Mouse (Mus musculus) forebrain, embryonic 15.5 days (tissue): ENCODE results near the gene Tmod2. TPM values are rescaled to one million over a fixed set of nuclear protein-coding genes. Genes with fewer than 3 reads are reported as not detected.
"Not testable (repeated sequence)": the region's sequence is repeated elsewhere in the genome, so short reads cannot be mapped to it uniquely, and the experiment has no call there.

Experiments used
- ATAC-seq: fragments of 200-750 bp; cut with Nextera tagmentation; replicated peaks from 2 replicates; pipeline ENCODE4 v1.8.0; 2017; ENCODE audit warnings: mild to moderate bottlenecking, moderate TSS enrichment, moderate library complexity
- H3K27ac ChIP-seq: fragments of 300-500 bp; sonication (generic); replicated peaks from 2 replicates; pipeline ENCODE4 v1.5.1; 2015; ENCODE audit warnings: mild to moderate bottlenecking, inconsistent platforms
- H3K27me3 ChIP-seq: fragments of 300-500 bp; sonication (generic); 2 replicates; pipeline ENCODE4 v1.6.1; 2015; ENCODE audit warnings: inconsistent platforms
- H3K36me3 ChIP-seq: fragments of 300-500 bp; sonication (generic); 2 replicates; pipeline ENCODE4 v1.6.1; 2015; ENCODE audit warnings: mild to moderate bottlenecking, inconsistent platforms
- H3K4me1 ChIP-seq: fragments of 300-500 bp; sonication (generic); 2 replicates; pipeline ENCODE4 v1.6.1; 2015; ENCODE audit warnings: inconsistent platforms
- H3K4me2 ChIP-seq: fragments of 300-500 bp; sonication (generic); replicated peaks from 2 replicates; pipeline ENCODE4 v1.6.1; 2015; ENCODE audit warnings: mild to moderate bottlenecking, inconsistent platforms
- H3K4me3 ChIP-seq: fragments of 300-500 bp; sonication (generic); 2 replicates; pipeline ENCODE4 v1.5.1; 2015; ENCODE audit warnings: mild to moderate bottlenecking, inconsistent platforms
- H3K9ac ChIP-seq: fragments of 300-500 bp; sonication (generic); replicated peaks from 2 replicates; pipeline ENCODE4 v1.6.1; 2015; ENCODE audit warnings: mild to moderate bottlenecking, inconsistent platforms
- H3K9me3 ChIP-seq: fragments of 300-500 bp; sonication (generic); 2 replicates; pipeline ENCODE4 v1.6.1; 2016; ENCODE audit warnings: inconsistent platforms
- WGBS: fragments of 180-500 bp; shearing (Covaris S2); methylation state at CpG from one replicate; pipeline ENCODE4 v1.1.7; 2015; ENCODE audit warnings: mixed read lengths; 5-methylcytosine and 5-hydroxymethylcytosine counted together
- polyA plus RNA-seq: library from polyadenylated mRNA; unstranded; fragments of >200 nt; fragmentation: Nextera tagmentation; extraction: Ambion mirVana; gene quantifications from 2 replicates; pipeline ENCODE4 v1.2.1, GENCODE M21; 2015

Gene Tmod2
- 233 and 250 TPM in 2 replicates for polyA plus RNA-seq

- Histone ChIP-seq H3K4me1 (peaks cover 12% of the 10 kb centered on the region; the same call in 1 of the 2 replicates), H3K36me3 (no peaks in the 10 kb centered on the region), H3K4me3 (peak within 1 kb of the TSS; percentile 95), H3K27me3 (no peaks in the 10 kb centered on the region), H3K9me3 (no peaks in the 10 kb centered on the region), H3K4me2 (peak within 1 kb of the TSS; percentile 71), H3K27ac (peak within 1 kb of the TSS; percentile 90), H3K9ac (peak within 1 kb of the TSS; percentile 79)
- ATAC-seq = peak; percentile 88
- under 1% methylated on average over 74 of the region's 74 CpGs for WGBS
These were observed at the start of gene Tmod2 for GRCm38 (mm10) chr9:75610571-75611493. Gene Tmod2 (minus strand): TSS chr9:75611325.

GRCm38 (mm10) chr9:75660917-75661316 lies 49.8 kb upstream of the Tmod2 start:
- no peak overlapping the region for H3K9ac ChIP-seq
- no peak for ATAC-seq
- H3K27me3 ChIP-seq = no peaks in the 10 kb centered on the region
- WGBS = 97% methylated on average over 8 of the region's 8 CpGs
- peaks cover 70% of the 10 kb centered on the region for H3K36me3 ChIP-seq
- no peak overlapping the region for H3K4me2 ChIP-seq
- no peak overlapping the region for H3K4me3 ChIP-seq
- H3K27ac ChIP-seq = no peak overlapping the region
- no peaks in the 10 kb centered on the region for H3K4me1 ChIP-seq
- no peaks in the 10 kb centered on the region for H3K9me3 ChIP-seq

- H3K27me3 ChIP-seq, H3K4me2 ChIP-seq, H3K9ac ChIP-seq, ATAC-seq, H3K27ac ChIP-seq, H3K4me3 ChIP-seq, H3K4me1 ChIP-seq, H3K9me3 ChIP-seq: not testable (repeated sequence)
- peaks cover 67% of the 10 kb centered on the region for H3K36me3 ChIP-seq
- 86% methylated on average over 3 of the region's 3 CpGs for WGBS
These were observed 45.3 kb upstream of the Tmod2 start for GRCm38 (mm10) chr9:75656456-75656855.

GRCm38 (mm10) chr9:75653981-75654911 lies 43.1 kb upstream of the Tmod2 start:
- H3K27me3 ChIP-seq = no peaks in the 10 kb centered on the region
- peaks cover 68% of the 10 kb centered on the region for H3K36me3 ChIP-seq
- no peak overlapping the region for H3K9ac ChIP-seq
- no peak overlapping the region for H3K4me3 ChIP-seq
- no peaks in the 10 kb centered on the region for H3K9me3 ChIP-seq
- no peak overlapping the region for H3K4me2 ChIP-seq
- H3K27ac ChIP-seq = no peak overlapping the region
- ATAC-seq = no peak
- H3K4me1 ChIP-seq = no peaks in the 10 kb centered on the region
- 63% methylated on average over 12 of the region's 12 CpGs for WGBS

GRCm38 (mm10) chr9:75645405-75645804 lies 34.3 kb upstream of the Tmod2 start:
- WGBS = 89% methylated on average over 3 of the region's 3 CpGs
- Histone ChIP-seq H3K9me3 (no peaks in the 10 kb centered on the region), H3K27ac (no peak overlapping the region), H3K4me1 (no peaks in the 10 kb centered on the region), H3K27me3 (no peaks in the 10 kb centered on the region), H3K4me2 (no peak overlapping the region), H3K36me3 (peaks cover 66% of the 10 kb centered on the region), H3K9ac (no peak overlapping the region), H3K4me3 (no peak overlapping the region)
- ATAC-seq = no peak

- 80% methylated on average over 4 of the region's 4 CpGs for WGBS
- H3K9me3 ChIP-seq = no peaks in the 10 kb centered on the region
- H3K27ac ChIP-seq = no peak overlapping the region
- no peaks in the 10 kb centered on the region for H3K36me3 ChIP-seq
- H3K9ac ChIP-seq = no peak overlapping the region
- H3K4me3 ChIP-seq = no peak overlapping the region
- H3K4me2 ChIP-seq = no peak overlapping the region
- ATAC-seq = no peak
- no peaks in the 10 kb centered on the region for H3K27me3 ChIP-seq
- H3K4me1 ChIP-seq = no peaks in the 10 kb centered on the region
These were observed 23.1 kb upstream of the Tmod2 start for GRCm38 (mm10) chr9:75634226-75634625.

- no peaks in the 10 kb centered on the region for H3K36me3 ChIP-seq
- H3K9me3 ChIP-seq = no peaks in the 10 kb centered on the region
- no peaks in the 10 kb centered on the region for H3K4me1 ChIP-seq
- H3K4me2 ChIP-seq = no peak overlapping the region
- H3K27me3 ChIP-seq = no peaks in the 10 kb centered on the region
- H3K9ac ChIP-seq = no peak overlapping the region
- ATAC-seq = no peak
- H3K4me3 ChIP-seq = no peak overlapping the region
- H3K27ac ChIP-seq = no peak overlapping the region
- WGBS = 93% methylated on average over 8 of the region's 8 CpGs
These were observed 22.5 kb upstream of the Tmod2 start for GRCm38 (mm10) chr9:75633603-75634002.

GRCm38 (mm10) chr9:75632902-75633301 lies 21.8 kb upstream of the Tmod2 start:
- no peak overlapping the region for H3K4me2 ChIP-seq

GRCm38 (mm10) chr9:75632111-75632510 lies 21.0 kb upstream of the Tmod2 start:
- Histone ChIP-seq H3K9ac (no peak overlapping the region), H3K9me3 (no peaks in the 10 kb centered on the region), H3K36me3 (no peaks in the 10 kb centered on the region), H3K4me1 (no peaks in the 10 kb centered on the region), H3K27ac (no peak overlapping the region), H3K27me3 (no peaks in the 10 kb centered on the region), H3K4me3 (no peak overlapping the region), H3K4me2 (no peak overlapping the region)
- 62% methylated on average over 10 of the region's 10 CpGs for WGBS
- ATAC-seq = no peak

More at GRCm38 (mm10) chr9:75632902-75633301, 21.8 kb upstream of the Tmod2 start:
- Histone ChIP-seq H3K4me1 (no peaks in the 10 kb centered on the region), H3K9me3 (no peaks in the 10 kb centered on the region), H3K27me3 (no peaks in the 10 kb centered on the region), H3K9ac (no peak overlapping the region), H3K4me3 (no peak overlapping the region), H3K36me3 (no peaks in the 10 kb centered on the region), H3K27ac (no peak overlapping the region)
- WGBS = 21% methylated on average over 1 of the region's 1 CpGs
- ATAC-seq = 0 out of 2 replicates have a peak, but pooled peaks have one; percentile 27

GRCm38 (mm10) chr9:75630823-75631454 lies 19.8 kb upstream of the Tmod2 start:
- Histone ChIP-seq H3K4me2 (no peak overlapping the region), H3K4me1 (peaks cover 9% of the 10 kb centered on the region), H3K27me3 (no peaks in the 10 kb centered on the region), H3K4me3 (no peak overlapping the region), H3K9me3 (no peaks in the 10 kb centered on the region), H3K9ac (no peak overlapping the region), H3K27ac (no peak overlapping the region), H3K36me3 (no peaks in the 10 kb centered on the region)
- 86% methylated on average over 8 of the region's 8 CpGs for WGBS
- ATAC-seq = no peak

GRCm38 (mm10) chr9:75626308-75626604 lies 15.1 kb upstream of the Tmod2 start:
- Histone ChIP-seq H3K36me3 (no peaks in the 10 kb centered on the region), H3K27ac (peak overlapping the region; percentile 91), H3K9ac (peak overlapping the region; percentile 87), H3K27me3 (no peaks in the 10 kb centered on the region), H3K4me3 (peak overlapping the region; percentile 87), H3K9me3 (no peaks in the 10 kb centered on the region), H3K4me2 (peak overlapping the region; percentile 88), H3K4me1 (peaks cover 15% of the 10 kb centered on the region)
- ATAC-seq = no peak
- 1% methylated on average over 14 of the region's 14 CpGs for WGBS
